Mouse (Mus musculus) lung, embryonic 14.5 days (tissue): ENCODE measurements at regions not wholly inside any gene's neighbourhood (a gene's known extent, or its start where the extent isn't known, plus 50 kb on each side); places are given as distances from the start of the nearest gene placed in this dataset.

Source experiments
- ATAC-seq: fragments of 200-750 bp; cut with Nextera tagmentation; 2 replicates; pipeline ENCODE4 v1.8.0; 2017; ENCODE audit warnings: mild to moderate bottlenecking, moderate TSS enrichment, moderate library complexity; ENCODE audit not compliant: insufficient read depth
- DNase-seq: peaks from one replicate; pipeline ENCODE4 v3.0.0-alpha.2; 2015
- H3K27ac ChIP-seq: fragments of 300-500 bp; sonication (generic); 2 replicates; pipeline ENCODE4 v1.5.1; 2014; ENCODE audit warnings: low read depth, mild to moderate bottlenecking, moderate library complexity
- H3K27me3 ChIP-seq: fragments of 300-500 bp; sonication (generic); 2 replicates; pipeline ENCODE4 v1.6.1; 2014; ENCODE audit warnings: low read length, control low read depth; ENCODE audit not compliant: insufficient read depth
- H3K36me3 ChIP-seq: fragments of 300-500 bp; sonication (generic); 2 replicates; pipeline ENCODE4 v1.6.1; 2014; ENCODE audit warnings: control low read depth; ENCODE audit not compliant: insufficient read depth
- H3K4me1 ChIP-seq: fragments of 300-500 bp; sonication (generic); 2 replicates; pipeline ENCODE4 v1.6.1; 2014; ENCODE audit warnings: antibody characterized with exemption, control low read depth; ENCODE audit not compliant: insufficient read depth
- H3K4me2 ChIP-seq: fragments of 300-500 bp; sonication (generic); 2 replicates; pipeline ENCODE4 v1.6.1; 2014; ENCODE audit warnings: mild to moderate bottlenecking
- H3K4me3 ChIP-seq: fragments of 300-500 bp; sonication (generic); 2 replicates; pipeline ENCODE4 v1.5.1; 2014; ENCODE audit warnings: low read depth, low read length
- H3K9ac ChIP-seq: fragments of 300-500 bp; sonication (generic); 2 replicates; pipeline ENCODE4 v1.6.1; 2014
- H3K9me3 ChIP-seq: fragments of 300-500 bp; sonication (generic); 2 replicates; pipeline ENCODE4 v1.6.1; 2016; ENCODE audit warnings: low read depth, low read length, control low read depth
- CTCF ChIP-seq: IDR thresholded peaks from 2 replicates; pipeline ENCODE4 v1.5.1; 2016; ENCODE audit warnings: antibody characterized with exemption, low read depth
- WGBS: fragments of 180-500 bp; shearing (Covaris S2); extraction: QIAGEN DNeasy Blood & Tissue Kit; methylation state at CpG from one replicate; pipeline ENCODE4 v1.1.7; 2014; 5-methylcytosine and 5-hydroxymethylcytosine counted together

DNA sequence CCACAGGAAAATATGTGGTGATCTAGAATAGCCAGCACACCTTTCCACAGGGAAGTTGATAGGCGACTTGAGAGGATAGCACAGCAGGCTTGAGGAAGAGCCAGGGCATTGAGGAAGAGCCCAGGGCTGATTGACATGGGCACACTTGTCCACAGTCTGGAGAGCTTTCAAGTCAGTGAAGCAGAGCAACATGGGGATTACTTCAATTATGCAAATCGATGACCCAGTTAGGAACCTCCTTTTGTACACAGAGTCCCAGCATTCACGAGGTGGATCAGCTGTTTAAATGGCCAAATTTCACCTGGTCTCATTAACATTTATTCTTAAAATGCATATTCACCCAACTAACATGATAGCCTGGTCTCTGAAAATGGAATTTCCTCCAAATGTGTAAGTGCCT, 186.1 kb downstream of the Brinp2 start:
- ATAC-seq (no peak), DNase-seq (no peak)
- WGBS: 64% methylated on average over 3 of the region's 3 CpGs
- Histone ChIP-seq H3K4me1 (no peaks in the 10 kb centered on the region), H3K36me3 (no peaks in the 10 kb centered on the region), H3K9ac (no peak overlapping the region), H3K27ac (no peak overlapping the region), H3K9me3 (no peaks in the 10 kb centered on the region), H3K27me3 (no peaks in the 10 kb centered on the region), H3K4me2 (no peak overlapping the region), H3K4me3 (no peak overlapping the region)
- TF ChIP-seq CTCF: no peak

DNA sequence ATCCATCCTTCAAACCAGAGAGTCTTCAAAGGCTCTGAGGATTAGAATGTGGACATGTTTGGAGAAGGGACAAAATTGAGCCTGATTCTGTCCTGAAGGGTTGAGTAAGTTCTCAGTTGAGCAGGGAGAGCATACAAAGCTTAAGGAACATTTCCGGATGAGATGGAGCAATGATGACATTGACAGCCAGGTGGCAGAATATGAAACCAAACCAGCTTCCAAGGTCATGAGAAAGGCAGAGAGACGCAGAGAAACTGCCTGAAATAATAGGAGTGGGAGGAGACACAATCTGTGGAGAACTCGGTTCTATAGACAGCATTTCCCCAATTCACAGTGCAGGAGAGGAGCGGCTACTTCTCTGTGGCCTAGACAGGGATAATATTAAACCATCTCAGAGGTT, 176.0 kb downstream of the Brinp2 start:
- Histone ChIP-seq H3K9ac (no peak overlapping the region), H3K36me3 (no peaks in the 10 kb centered on the region), H3K4me1 (no peaks in the 10 kb centered on the region), H3K27me3 (no peaks in the 10 kb centered on the region), H3K9me3 (no peaks in the 10 kb centered on the region), H3K4me3 (no peak overlapping the region), H3K27ac (no peak overlapping the region), H3K4me2 (no peak overlapping the region)
- DNase-seq (peak; percentile 4), ATAC-seq (no peak)
- 61% methylated on average over 4 of the region's 4 CpGs for WGBS
- peak; percentile 34 for TF ChIP-seq CTCF

DNA sequence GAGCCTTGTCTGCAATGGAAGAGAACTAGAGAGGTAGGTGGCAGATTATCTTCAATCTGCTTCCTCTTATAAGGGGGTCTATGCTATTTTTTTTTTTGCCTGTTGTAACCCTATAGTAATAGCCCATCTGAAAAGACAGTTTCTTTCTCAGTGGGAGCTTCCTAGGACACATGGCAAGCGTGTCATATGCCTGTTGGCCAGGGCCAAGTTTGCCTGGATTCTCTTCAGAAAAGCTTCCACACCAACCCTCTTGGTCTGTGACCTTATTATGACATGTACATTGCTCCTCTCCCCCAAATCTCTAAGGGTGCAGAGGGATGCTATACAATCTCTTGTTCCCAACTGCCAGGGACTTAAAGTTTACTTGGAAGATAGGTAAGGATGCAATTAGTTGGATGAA, 174.8 kb downstream of the Brinp2 start:
- no peaks in the 10 kb centered on the region for H3K36me3 ChIP-seq
- no peaks in the 10 kb centered on the region for H3K9me3 ChIP-seq
- H3K9ac ChIP-seq: no peak overlapping the region
- H3K27me3 ChIP-seq: no peaks in the 10 kb centered on the region
- TF ChIP-seq CTCF: no peak
- H3K4me2 ChIP-seq: no peak overlapping the region
- H3K4me3 ChIP-seq: no peak overlapping the region
- no peak for DNase-seq
- no peak for ATAC-seq
- WGBS: 70% methylated on average over 1 of the region's 1 CpGs
- H3K27ac ChIP-seq: no peak overlapping the region
- H3K4me1 ChIP-seq: no peaks in the 10 kb centered on the region

DNA sequence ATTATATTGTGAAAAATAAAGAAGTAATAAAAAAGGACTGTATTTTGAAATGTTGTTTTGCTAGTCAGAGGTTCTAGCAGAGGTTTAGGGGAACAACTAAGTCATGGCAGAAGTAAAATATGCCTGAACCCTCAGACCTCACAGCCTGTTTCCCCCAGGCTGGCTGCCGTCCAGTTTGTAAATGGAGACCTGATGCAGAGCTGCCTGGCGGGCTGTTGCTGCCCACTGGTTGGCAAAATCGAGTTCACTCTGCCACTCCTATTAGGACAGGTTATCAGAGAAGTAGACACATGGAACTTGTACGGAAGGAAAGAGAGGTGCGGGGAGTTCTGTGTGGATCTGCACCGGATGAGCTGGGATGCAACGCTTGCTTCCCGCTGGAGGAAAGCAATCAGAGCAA, 168.5 kb downstream of the Brinp2 start:
- Histone ChIP-seq H3K4me1 (no peaks in the 10 kb centered on the region), H3K27ac (no peak overlapping the region), H3K4me3 (no peak overlapping the region), H3K27me3 (no peaks in the 10 kb centered on the region), H3K36me3 (no peaks in the 10 kb centered on the region), H3K9ac (no peak overlapping the region), H3K4me2 (no peak overlapping the region), H3K9me3 (no peaks in the 10 kb centered on the region)
- WGBS: 52% methylated on average over 8 of the region's 8 CpGs
- ATAC-seq (no peak), DNase-seq (peak; percentile 13)
- no peak for TF ChIP-seq CTCF

DNA sequence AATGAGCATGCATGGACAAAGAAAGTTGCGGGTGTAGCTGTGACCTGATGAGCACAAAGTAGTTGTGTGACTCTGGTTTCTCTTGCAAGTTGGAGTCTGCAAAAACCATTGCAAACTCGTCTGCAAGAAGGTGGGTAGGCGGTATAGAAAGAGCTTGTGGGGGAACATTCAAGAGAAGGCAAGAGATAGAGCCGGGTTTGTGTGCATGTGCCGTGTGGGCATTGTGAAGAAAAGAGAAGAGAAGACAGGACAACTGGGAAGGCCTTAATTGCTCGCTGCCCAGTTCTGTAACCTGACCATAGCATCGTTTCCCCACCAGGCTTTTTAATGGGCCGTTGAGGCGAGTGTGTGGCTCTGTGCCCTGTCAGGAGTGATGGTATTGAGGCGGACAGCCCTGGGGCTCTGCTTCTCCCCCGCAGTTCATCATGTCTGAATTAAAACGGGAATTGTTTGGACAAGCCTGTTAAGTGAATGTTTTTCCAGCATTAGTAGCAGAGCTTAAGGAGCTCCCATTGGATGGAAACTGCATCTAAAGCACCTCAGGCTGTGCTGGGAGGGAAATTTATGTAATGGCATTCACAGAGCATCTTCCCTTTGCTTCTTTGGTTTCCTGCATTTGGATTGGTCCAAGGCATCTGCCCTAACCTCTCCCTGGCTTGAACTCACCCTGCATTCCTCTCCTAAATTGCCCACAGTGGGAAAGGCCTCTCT, 163.1 kb downstream of the Brinp2 start:
- Histone ChIP-seq H3K9ac (no peak overlapping the region), H3K27me3 (no peaks in the 10 kb centered on the region), H3K4me2 (no peak overlapping the region), H3K4me1 (no peaks in the 10 kb centered on the region), H3K27ac (no peak overlapping the region), H3K9me3 (no peaks in the 10 kb centered on the region), H3K4me3 (no peak overlapping the region), H3K36me3 (no peaks in the 10 kb centered on the region)
- TF ChIP-seq CTCF: no peak
- DNase-seq: no peak
- no peak for ATAC-seq
- 52% methylated on average over 12 of the region's 12 CpGs for WGBS

DNA sequence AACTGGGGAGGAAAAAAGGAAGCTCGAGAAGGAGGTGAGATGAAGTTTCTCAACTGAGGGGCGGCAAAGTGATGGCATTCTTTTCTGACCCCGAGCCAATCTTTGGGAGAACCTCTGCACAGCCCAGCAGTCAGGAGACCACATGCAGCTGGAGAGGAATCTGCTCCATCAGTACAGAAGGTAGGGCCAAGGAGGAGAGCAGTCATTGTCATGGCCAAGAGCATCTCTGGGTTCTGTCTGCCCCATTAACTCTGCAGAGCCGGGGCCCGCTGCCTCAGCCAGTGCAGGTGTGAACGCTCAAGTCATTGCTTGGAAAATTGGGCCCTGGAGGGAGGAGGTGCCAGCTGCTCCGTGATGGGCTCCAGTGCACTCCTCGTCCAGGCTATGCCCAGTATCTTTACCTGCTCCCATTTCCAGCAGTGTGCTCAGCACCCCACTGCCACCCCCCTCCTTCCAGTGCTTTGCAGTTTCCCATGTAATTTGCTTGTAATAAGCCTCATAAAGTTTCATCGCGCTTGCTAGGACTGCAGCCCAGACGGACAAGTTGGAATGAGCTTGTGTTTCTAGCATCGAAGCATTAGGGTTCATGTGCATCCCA, 162.1 kb downstream of the Brinp2 start:
- ATAC-seq: no peak
- H3K9me3 ChIP-seq: no peaks in the 10 kb centered on the region
- H3K4me2 ChIP-seq: no peak overlapping the region
- no peak for TF ChIP-seq CTCF
- H3K4me3 ChIP-seq: no peak overlapping the region
- no peaks in the 10 kb centered on the region for H3K27me3 ChIP-seq
- 72% methylated on average over 12 of the region's 12 CpGs for WGBS
- no peaks in the 10 kb centered on the region for H3K36me3 ChIP-seq
- H3K4me1 ChIP-seq: no peaks in the 10 kb centered on the region
- no peak overlapping the region for H3K9ac ChIP-seq
- DNase-seq: no peak
- no peak overlapping the region for H3K27ac ChIP-seq
